Mouse (Mus musculus): ENCODE data around the gene Prrc2c. TPM values are rescaled to one million over a fixed set of nuclear protein-coding genes. Genes with fewer than 3 reads are reported as not detected.

The Prrc2c gene
- polyA plus RNA-seq, 1 experiment from 2014 or later: 104 TPM

DNA sequence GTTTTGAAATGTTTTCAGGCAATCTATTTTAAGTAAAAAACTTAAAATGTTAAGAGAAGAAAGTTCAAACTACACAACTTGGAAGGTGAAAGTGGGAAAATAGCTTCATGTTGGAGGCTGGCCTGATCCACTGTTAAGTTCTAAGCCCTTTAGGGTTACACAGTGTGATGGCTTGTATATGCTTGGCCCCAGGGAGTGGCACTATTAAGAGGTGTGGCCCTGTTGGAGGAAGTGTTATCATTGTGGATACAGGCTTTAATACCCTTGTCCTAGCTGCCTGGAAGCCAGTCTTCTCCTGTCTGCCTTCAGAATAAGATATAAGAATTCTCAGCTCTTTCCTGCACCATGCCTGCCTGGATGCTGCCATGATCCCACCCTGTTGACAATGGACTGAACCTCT is 16.7 kb downstream of the Prrc2c start:
- no peak overlapping the region for H3K27ac ChIP-seq (ENCODE audit: low read length)
- H3K36me3 ChIP-seq (ENCODE audit: control insufficient read depth, insufficient read depth, low read length): peaks cover 14% of the 10 kb centered on the region; the same call in 1 of the 2 replicates
- no peaks in the 10 kb centered on the region for H3K4me1 ChIP-seq (ENCODE audit: control insufficient read depth, insufficient read depth, low read length)
- no peak overlapping the region for H3K4me3 ChIP-seq (replicated peaks; ENCODE audit: low read length)
- ATAC-seq (ENCODE audit: insufficient read depth, low FRiP score): no peak
- H3K9ac ChIP-seq (ENCODE audit: low read length): no peak overlapping the region
- no peak overlapping the region for H3K4me2 ChIP-seq (ENCODE audit: low read depth, low read length)
- no peaks in the 10 kb centered on the region for H3K9me3 ChIP-seq (replicated peaks; ENCODE audit: control insufficient read depth, low read length)
- H3K27me3 ChIP-seq (ENCODE audit: control insufficient read depth, insufficient read depth, low read length): no peaks in the 10 kb centered on the region

DNA sequence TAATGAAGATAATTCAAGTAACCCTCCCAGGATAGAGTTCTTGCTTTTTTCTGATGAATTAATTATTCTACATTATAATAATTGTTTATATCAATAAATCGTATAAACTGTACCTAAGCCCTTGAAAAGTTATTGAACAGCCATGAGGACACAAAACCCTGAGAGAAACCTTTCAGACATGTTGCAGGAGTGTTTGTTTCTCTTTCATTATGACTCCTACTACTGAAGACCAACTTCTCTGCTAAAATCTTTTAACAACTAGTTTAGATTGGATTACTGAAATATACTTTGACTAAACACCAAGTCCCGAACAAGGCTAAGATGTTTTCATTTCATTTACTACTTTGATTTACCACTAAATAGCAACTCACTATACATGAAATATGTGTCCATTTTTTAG is 19.7 kb downstream of the Prrc2c start:
- Histone ChIP-seq H3K9me3 (replicated peaks; ENCODE audit: control insufficient read depth, low read length) (no peaks in the 10 kb centered on the region), H3K36me3 (ENCODE audit: control insufficient read depth, insufficient read depth, low read length) (peaks cover 27% of the 10 kb centered on the region; the same call in 1 of the 2 replicates), H3K27me3 (ENCODE audit: control insufficient read depth, insufficient read depth, low read length) (no peaks in the 10 kb centered on the region), H3K27ac (ENCODE audit: low read length) (no peak overlapping the region), H3K4me1 (ENCODE audit: control insufficient read depth, insufficient read depth, low read length) (no peaks in the 10 kb centered on the region), H3K9ac (ENCODE audit: low read length) (no peak overlapping the region), H3K4me3 (replicated peaks; ENCODE audit: low read length) (no peak overlapping the region), H3K4me2 (ENCODE audit: low read depth, low read length) (no peak overlapping the region)
- 85% methylated on average over 2 of the region's 2 CpGs for WGBS
- ATAC-seq (ENCODE audit: insufficient read depth, low FRiP score): no peak

DNA sequence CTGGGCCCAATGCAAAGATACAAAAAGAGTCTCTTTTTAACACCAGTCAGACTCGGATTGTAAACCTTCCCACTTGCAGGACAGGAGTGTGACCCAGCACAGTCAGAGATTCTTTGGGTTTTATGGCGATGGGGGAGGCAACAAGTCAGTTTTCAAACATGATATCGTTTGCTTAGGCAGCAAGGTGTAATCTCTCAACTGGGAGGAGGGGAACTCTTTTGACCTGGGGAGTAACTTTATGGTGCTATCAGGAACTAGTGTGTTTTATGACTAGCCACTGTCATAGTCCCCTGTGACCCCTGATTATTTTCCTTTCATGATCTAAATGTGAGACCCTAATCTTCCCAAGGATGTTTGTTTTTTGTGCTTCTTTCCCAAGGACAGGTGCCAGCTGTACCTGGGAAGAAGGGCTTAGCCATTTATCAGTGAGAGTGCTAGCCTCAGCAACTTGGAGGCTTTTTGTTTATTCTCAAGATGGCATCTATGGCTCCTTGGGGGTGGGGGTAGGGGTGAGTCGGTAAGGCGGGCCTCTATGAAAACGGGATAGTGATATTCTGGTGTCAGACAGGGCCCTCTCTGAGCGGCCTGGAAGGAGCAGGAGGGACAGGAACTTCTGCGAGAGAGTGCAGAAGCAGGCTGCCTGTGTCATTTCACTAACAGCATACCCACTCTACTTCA is 39.8 kb downstream of the Prrc2c start:
- no peak overlapping the region for H3K4me3 ChIP-seq (replicated peaks; ENCODE audit: low read length)
- H3K9me3 ChIP-seq (replicated peaks; ENCODE audit: control insufficient read depth, low read length): no peaks in the 10 kb centered on the region
- ATAC-seq (ENCODE audit: insufficient read depth, low FRiP score): no peak
- no peak overlapping the region for H3K9ac ChIP-seq (ENCODE audit: low read length)
- no peak overlapping the region for H3K27ac ChIP-seq (ENCODE audit: low read length)
- peaks cover 41% of the 10 kb centered on the region for H3K36me3 ChIP-seq (ENCODE audit: control insufficient read depth, insufficient read depth, low read length)
- no peaks in the 10 kb centered on the region for H3K4me1 ChIP-seq (ENCODE audit: control insufficient read depth, insufficient read depth, low read length)
- no peaks in the 10 kb centered on the region for H3K27me3 ChIP-seq (ENCODE audit: control insufficient read depth, insufficient read depth, low read length)
- WGBS: 68% methylated on average over 8 of the region's 8 CpGs
- H3K4me2 ChIP-seq (ENCODE audit: low read depth, low read length): no peak overlapping the region

DNA sequence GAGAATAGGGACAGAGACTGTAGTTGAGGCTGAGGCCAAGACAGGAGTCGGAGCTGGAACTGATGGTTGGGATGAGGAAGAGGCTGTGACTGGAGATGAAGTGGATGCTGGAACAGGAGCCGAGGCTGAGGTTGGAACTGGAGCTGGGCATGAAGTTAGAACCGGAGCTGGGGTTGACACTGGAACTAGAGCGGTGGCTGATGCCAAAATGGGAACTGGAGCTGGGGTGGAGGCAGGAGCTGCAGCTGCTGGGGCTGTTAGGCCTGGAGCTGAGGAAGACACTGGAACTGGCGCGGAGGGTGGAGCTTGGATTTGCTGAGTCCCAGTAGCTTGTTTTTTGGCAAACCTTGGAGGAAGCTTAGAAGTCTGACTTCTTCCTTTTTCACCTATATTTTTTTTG is 42.5 kb downstream of the Prrc2c start:
- H3K4me2 ChIP-seq (ENCODE audit: low read depth, low read length): no peak overlapping the region
- no peaks in the 10 kb centered on the region for H3K9me3 ChIP-seq (replicated peaks; ENCODE audit: control insufficient read depth, low read length)
- no peak for ATAC-seq (ENCODE audit: insufficient read depth, low FRiP score)
- WGBS: 93% methylated on average over 6 of the region's 6 CpGs
- H3K4me3 ChIP-seq (replicated peaks; ENCODE audit: low read length): no peak overlapping the region
- no peak overlapping the region for H3K9ac ChIP-seq (ENCODE audit: low read length)
- H3K27ac ChIP-seq (ENCODE audit: low read length): no peak overlapping the region
- H3K4me1 ChIP-seq (ENCODE audit: control insufficient read depth, insufficient read depth, low read length): no peaks in the 10 kb centered on the region
- H3K27me3 ChIP-seq (ENCODE audit: control insufficient read depth, insufficient read depth, low read length): no peaks in the 10 kb centered on the region
- H3K36me3 ChIP-seq (ENCODE audit: control insufficient read depth, insufficient read depth, low read length): peaks cover 33% of the 10 kb centered on the region

DNA sequence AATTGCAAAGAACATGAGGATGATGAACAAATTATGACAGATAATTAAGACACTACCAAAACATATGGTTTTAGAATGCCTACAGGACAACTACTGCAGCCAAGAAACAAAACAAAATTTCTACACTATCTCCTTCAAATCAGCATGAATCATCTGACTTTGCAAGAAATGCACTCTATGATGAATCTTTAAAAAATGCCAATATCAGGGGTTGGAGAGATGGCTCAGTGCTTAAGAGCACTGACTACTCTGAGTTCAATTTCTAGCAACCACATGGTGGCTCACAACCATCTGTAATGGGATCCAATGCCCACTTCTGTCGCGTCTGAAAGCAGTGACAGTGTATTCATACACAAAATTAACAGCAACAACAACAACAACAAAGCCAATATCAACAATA is 46.6 kb downstream of the Prrc2c start:
- Histone ChIP-seq H3K27ac (ENCODE audit: low read length) (no peak overlapping the region), H3K9me3 (replicated peaks; ENCODE audit: control insufficient read depth, low read length) (no peaks in the 10 kb centered on the region), H3K4me2 (ENCODE audit: low read depth, low read length) (no peak overlapping the region), H3K27me3 (ENCODE audit: control insufficient read depth, insufficient read depth, low read length) (no peaks in the 10 kb centered on the region), H3K9ac (ENCODE audit: low read length) (no peak overlapping the region), H3K4me3 (replicated peaks; ENCODE audit: low read length) (no peak overlapping the region), H3K36me3 (ENCODE audit: control insufficient read depth, insufficient read depth, low read length) (peaks cover 30% of the 10 kb centered on the region), H3K4me1 (ENCODE audit: control insufficient read depth, insufficient read depth, low read length) (no peaks in the 10 kb centered on the region)
- WGBS: 86% methylated on average over 2 of the region's 2 CpGs
- no peak for ATAC-seq (ENCODE audit: insufficient read depth, low FRiP score)

DNA sequence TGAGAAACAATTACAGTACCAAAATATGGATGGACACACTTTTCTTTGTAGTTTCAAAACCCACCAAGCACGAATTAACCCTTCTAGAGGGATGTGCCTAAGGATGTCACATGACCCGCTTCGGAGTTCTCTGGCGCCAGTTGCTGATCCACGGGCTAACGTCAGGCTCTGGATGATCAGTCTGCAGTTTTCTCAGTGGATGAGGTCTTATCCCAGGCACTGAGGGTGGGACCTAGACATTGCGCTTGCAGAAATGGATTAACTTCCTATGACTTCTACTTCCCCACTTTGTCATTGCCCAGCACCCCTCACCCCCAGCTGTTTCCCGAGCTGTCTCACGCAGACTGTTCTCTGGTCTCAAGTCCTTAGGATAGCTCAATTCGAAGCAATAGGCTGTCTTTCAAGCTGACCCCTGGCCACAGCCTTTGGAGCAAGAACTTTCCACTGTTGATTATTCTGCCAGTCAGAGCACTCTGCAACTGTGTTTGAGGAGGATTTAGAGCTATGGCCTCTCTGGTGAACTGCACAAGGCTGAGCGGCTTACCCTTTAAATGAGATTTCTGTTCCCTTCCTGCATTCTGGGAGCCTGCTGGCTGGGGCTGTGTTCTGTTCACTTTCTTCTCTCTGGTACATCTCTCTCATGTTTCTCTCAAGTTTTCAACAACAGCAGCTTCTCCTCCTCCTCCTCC is 74.7 kb downstream of the Prrc2c start:
- H3K27ac ChIP-seq (ENCODE audit: low read length): no peak overlapping the region
- H3K27me3 ChIP-seq (ENCODE audit: control insufficient read depth, insufficient read depth, low read length): no peaks in the 10 kb centered on the region
- peak overlapping the region; percentile 65 for H3K4me2 ChIP-seq (ENCODE audit: low read depth, low read length)
- peak; percentile 77 for ATAC-seq (ENCODE audit: insufficient read depth, low FRiP score)
- H3K9me3 ChIP-seq (replicated peaks; ENCODE audit: control insufficient read depth, low read length): no peaks in the 10 kb centered on the region
- peak overlapping the region; percentile 38 for H3K4me3 ChIP-seq (replicated peaks; ENCODE audit: low read length)
- H3K4me1 ChIP-seq (ENCODE audit: control insufficient read depth, insufficient read depth, low read length): no peaks in the 10 kb centered on the region
- peak overlapping the region; percentile 58 for H3K9ac ChIP-seq (ENCODE audit: low read length)
- WGBS: 3% methylated on average over 11 of the region's 11 CpGs
- H3K36me3 ChIP-seq (ENCODE audit: control insufficient read depth, insufficient read depth, low read length): no peaks in the 10 kb centered on the region; the same call in 1 of the 2 replicates

DNA sequence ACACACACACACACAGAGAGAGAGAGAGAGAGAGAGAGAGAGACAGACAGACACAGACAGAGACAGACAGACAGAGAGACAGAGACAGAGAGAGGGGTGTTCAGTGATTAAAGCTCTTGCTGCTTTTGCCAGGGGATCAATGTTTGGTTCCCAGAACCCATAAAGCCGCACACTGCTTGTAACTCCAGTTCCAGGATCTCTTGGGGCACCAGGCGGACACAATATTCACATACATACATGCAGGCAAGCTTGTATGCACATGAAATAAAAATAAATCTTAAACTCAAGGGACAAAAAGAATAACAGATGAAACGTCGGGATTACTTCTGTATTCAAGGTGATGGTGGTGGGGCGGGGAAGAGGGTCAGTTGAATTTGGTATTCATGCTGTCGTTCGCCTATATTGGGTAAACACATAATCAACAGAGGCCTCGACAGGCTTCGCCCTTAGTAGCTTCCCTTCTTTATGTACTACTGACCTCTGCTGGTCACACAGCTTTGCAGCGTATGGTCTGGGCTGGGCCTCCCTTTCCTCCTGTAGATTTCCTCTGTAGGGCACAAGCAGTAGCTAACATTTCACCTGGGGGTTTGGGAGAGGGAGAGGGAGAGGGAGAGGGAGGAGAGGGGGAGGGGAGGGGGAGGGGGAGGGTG is 75.4 kb downstream of the Prrc2c start:
- Histone ChIP-seq H3K4me3 (replicated peaks; ENCODE audit: low read length) (peak overlapping the region; percentile 38; the same call in 1 of the 2 replicates), H3K9ac (ENCODE audit: low read length) (peak overlapping the region; percentile 58; the same call in 1 of the 2 replicates), H3K27ac (ENCODE audit: low read length) (no peak overlapping the region), H3K27me3 (ENCODE audit: control insufficient read depth, insufficient read depth, low read length) (no peaks in the 10 kb centered on the region), H3K4me2 (ENCODE audit: low read depth, low read length) (peak overlapping the region; percentile 65), H3K36me3 (ENCODE audit: control insufficient read depth, insufficient read depth, low read length) (no peaks in the 10 kb centered on the region), H3K9me3 (replicated peaks; ENCODE audit: control insufficient read depth, low read length) (no peaks in the 10 kb centered on the region), H3K4me1 (ENCODE audit: control insufficient read depth, insufficient read depth, low read length) (no peaks in the 10 kb centered on the region)
- peak; percentile 96 for ATAC-seq (ENCODE audit: insufficient read depth, low FRiP score)
- WGBS: 12% methylated on average over 10 of the region's 10 CpGs

DNA sequence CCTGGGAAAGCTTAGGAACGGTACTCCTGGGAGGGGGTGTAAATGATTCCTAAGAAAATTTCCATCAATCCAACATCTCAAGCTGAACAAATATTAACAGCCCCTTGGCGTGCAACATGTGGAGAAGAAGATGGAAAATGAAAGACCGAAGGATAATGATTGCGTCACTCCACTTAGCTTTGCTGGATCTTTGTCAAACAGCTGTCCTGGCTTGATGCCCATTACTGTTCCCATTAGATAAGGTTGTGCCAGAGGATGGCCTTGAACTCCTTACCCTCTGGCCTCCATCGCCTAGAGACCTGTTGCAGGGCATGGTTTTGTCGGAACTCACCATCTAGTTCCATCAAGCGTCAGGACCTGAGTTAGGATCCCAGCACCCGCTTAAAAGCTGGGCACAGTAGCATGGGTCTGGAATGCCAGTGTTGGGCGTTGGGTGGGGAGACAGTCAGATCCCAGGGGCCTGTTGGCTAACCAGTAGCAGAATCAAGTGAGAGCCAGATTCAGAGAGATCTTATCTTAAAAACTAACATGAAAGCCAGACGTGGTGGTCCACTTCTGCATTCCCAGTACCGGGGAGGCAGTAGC is 80.0 kb downstream of the Prrc2c start:
- no peaks in the 10 kb centered on the region for H3K4me1 ChIP-seq (ENCODE audit: control insufficient read depth, insufficient read depth, low read length)
- no peaks in the 10 kb centered on the region for H3K27me3 ChIP-seq (ENCODE audit: control insufficient read depth, insufficient read depth, low read length)
- no peak overlapping the region for H3K9ac ChIP-seq (ENCODE audit: low read length)
- no peak for ATAC-seq (ENCODE audit: insufficient read depth, low FRiP score)
- no peak overlapping the region for H3K4me3 ChIP-seq (replicated peaks; ENCODE audit: low read length)
- 73% methylated on average over 11 of the region's 11 CpGs for WGBS
- no peaks in the 10 kb centered on the region for H3K36me3 ChIP-seq (ENCODE audit: control insufficient read depth, insufficient read depth, low read length)
- H3K4me2 ChIP-seq (ENCODE audit: low read depth, low read length): no peak overlapping the region
- H3K27ac ChIP-seq (ENCODE audit: low read length): no peak overlapping the region
- no peaks in the 10 kb centered on the region for H3K9me3 ChIP-seq (replicated peaks; ENCODE audit: control insufficient read depth, low read length)

DNA sequence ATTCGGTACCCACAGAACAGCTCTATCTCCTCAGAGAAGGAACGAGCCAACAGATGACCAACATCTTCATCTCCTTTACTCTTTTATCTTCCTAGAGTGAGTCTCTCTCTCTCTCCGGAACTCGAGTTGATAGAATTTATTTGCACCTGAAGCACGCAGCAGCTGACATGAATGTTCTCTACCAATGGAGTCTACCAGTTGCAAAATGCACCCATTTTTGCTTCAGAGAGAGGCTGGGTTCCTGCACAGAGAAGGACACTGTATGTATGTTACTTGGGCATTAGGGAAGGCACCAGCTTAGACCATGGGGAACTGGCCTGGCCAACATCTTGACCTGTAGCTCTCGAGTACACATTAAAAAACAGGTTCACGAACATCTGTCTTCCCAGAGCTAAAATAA is 82.2 kb downstream of the Prrc2c start, which contains the start of gene Myocos:
Gene Myocos, minus strand, starts transcription at position 101 of the 400 bp plus-strand sequence.
- Histone ChIP-seq H3K27me3 (ENCODE audit: control insufficient read depth, insufficient read depth, low read length) (no peaks in the 10 kb centered on the region), H3K9me3 (replicated peaks; ENCODE audit: control insufficient read depth, low read length) (no peaks in the 10 kb centered on the region), H3K9ac (ENCODE audit: low read length) (no peak within 1 kb of the TSS), H3K4me3 (replicated peaks; ENCODE audit: low read length) (no peak within 1 kb of the TSS), H3K4me2 (ENCODE audit: low read depth, low read length) (no peak within 1 kb of the TSS), H3K4me1 (ENCODE audit: control insufficient read depth, insufficient read depth, low read length) (no peaks in the 10 kb centered on the region), H3K36me3 (ENCODE audit: control insufficient read depth, insufficient read depth, low read length) (no peaks in the 10 kb centered on the region), H3K27ac (ENCODE audit: low read length) (no peak within 1 kb of the TSS)
- WGBS: 88% methylated on average over 7 of the region's 7 CpGs
- no peak for ATAC-seq (ENCODE audit: insufficient read depth, low FRiP score)
